Mouse (Mus musculus) neural tube, embryonic 11.5 days (tissue): ENCODE results near the gene Smug1. TPM values are rescaled to one million over a fixed set of nuclear protein-coding genes. Genes with fewer than 3 reads are reported as not detected.

Experiments used
- ATAC-seq: fragments of 200-750 bp; cut with Nextera tagmentation; 2 replicates; pipeline ENCODE4 v1.8.0; 2017; ENCODE audit warnings: moderate number of reproducible peaks, mild to moderate bottlenecking, moderate TSS enrichment, moderate library complexity; ENCODE audit not compliant: insufficient read depth, low FRiP score, low TSS enrichment
- DNase-seq: peaks from one replicate; pipeline ENCODE4 v3.0.0-alpha.2; 2015; ENCODE audit warnings: low spot score
- H3K27ac ChIP-seq: fragments of 300-500 bp; sonication (generic); 2 replicates; pipeline ENCODE4 v1.5.1; 2014; ENCODE audit warnings: low read depth, mild to moderate bottlenecking, low read length
- H3K27me3 ChIP-seq: fragments of 300-500 bp; sonication (generic); 2 replicates; pipeline ENCODE4 v1.6.1; 2014; ENCODE audit warnings: mild to moderate bottlenecking, low read length, mixed read lengths; ENCODE audit not compliant: control insufficient read depth, insufficient read depth
- H3K36me3 ChIP-seq: fragments of 300-500 bp; sonication (generic); 2 replicates; pipeline ENCODE4 v1.6.1; 2014; ENCODE audit warnings: mild to moderate bottlenecking, low read length, moderate library complexity, mixed read lengths; ENCODE audit not compliant: control insufficient read depth, insufficient read depth
- H3K4me1 ChIP-seq: fragments of 300-500 bp; sonication (generic); 2 replicates; pipeline ENCODE4 v1.6.1; 2014; ENCODE audit warnings: low read length, mixed read lengths; ENCODE audit not compliant: control insufficient read depth, insufficient read depth
- H3K4me2 ChIP-seq: fragments of 300-500 bp; sonication (generic); 2 replicates; pipeline ENCODE4 v1.6.1; 2014; ENCODE audit warnings: low read depth, mild to moderate bottlenecking, moderate library complexity
- H3K4me3 ChIP-seq: fragments of 300-500 bp; sonication (generic); 2 replicates; pipeline ENCODE4 v1.5.1; 2014; ENCODE audit warnings: low read depth, low read length
- H3K9ac ChIP-seq: fragments of 300-500 bp; sonication (generic); 2 replicates; pipeline ENCODE4 v1.6.1; 2014; ENCODE audit warnings: mild to moderate bottlenecking, low read length
- H3K9me3 ChIP-seq: fragments of 300-500 bp; sonication (generic); 2 replicates; pipeline ENCODE4 v1.6.1; 2016; ENCODE audit warnings: low read length; ENCODE audit not compliant: control insufficient read depth
- WGBS: fragments of 180-500 bp; shearing (Covaris S2); extraction: QIAGEN DNeasy Blood & Tissue Kit; methylation state at CpG from one replicate; pipeline ENCODE4 v1.1.7; 2014; 5-methylcytosine and 5-hydroxymethylcytosine counted together
- polyA plus RNA-seq: library from polyadenylated mRNA; unstranded; fragments of >200 nt; fragmentation: Nextera tagmentation; extraction: Ambion mirVana; gene quantifications from 2 replicates; pipeline ENCODE4 v1.2.1, GENCODE M21; 2014

Gene Smug1
- polyA plus RNA-seq, 1 experiment from 2014 or later = 65.4 TPM

GRCm38 (mm10) chr15:103171276-103171675 lies 4.4 kb upstream of the Smug1 start:
- H3K9me3 ChIP-seq = no peaks in the 10 kb centered on the region
- H3K4me2 ChIP-seq = peak overlapping the region; percentile 74
- DNase-seq (peak; percentile 64), ATAC-seq (no peak)
- H3K4me3 ChIP-seq = no peak overlapping the region
- 0 out of 2 replicates have a peak, but pooled peaks cover 3% of the 10 kb centered on the region for H3K27me3 ChIP-seq
- peak overlapping the region; percentile 98 for H3K27ac ChIP-seq
- H3K36me3 ChIP-seq = no peaks in the 10 kb centered on the region
- H3K4me1 ChIP-seq = peaks cover 69% of the 10 kb centered on the region
- WGBS = 14% methylated on average over 8 of the region's 8 CpGs
- peak overlapping the region; percentile 39 for H3K9ac ChIP-seq

- H3K9me3 ChIP-seq = no peaks in the 10 kb centered on the region
- peak overlapping the region; percentile 98 for H3K27ac ChIP-seq
- 8% methylated on average over 15 of the region's 16 CpGs for whole genome bisulfite sequencing
- DNase-seq (no peak), ATAC-seq (peak; percentile 15; the same call in 1 of the 2 replicates)
- H3K4me3 ChIP-seq = peak overlapping the region; percentile 43
- H3K27me3 ChIP-seq = 0 out of 2 replicates have a peak, but pooled peaks cover 3% of the 10 kb centered on the region
- H3K9ac ChIP-seq = peak overlapping the region; percentile 78
- no peaks in the 10 kb centered on the region for H3K36me3 ChIP-seq
- peaks cover 79% of the 10 kb centered on the region for H3K4me1 ChIP-seq
- H3K4me2 ChIP-seq = peak overlapping the region; percentile 74
Measured at GRCm38 (mm10) chr15:103170316-103170679, 3.4 kb upstream of the Smug1 start.

- ATAC-seq = peak; percentile 32
- Histone ChIP-seq H3K36me3 (no peaks in the 10 kb centered on the region), H3K4me2 (peak overlapping the region; percentile 74), H3K4me1 (peaks cover 82% of the 10 kb centered on the region), H3K4me3 (peak overlapping the region; percentile 43), H3K9ac (peak overlapping the region; percentile 78), H3K27me3 (0 out of 2 replicates have a peak, but pooled peaks cover 3% of the 10 kb centered on the region), H3K9me3 (no peaks in the 10 kb centered on the region), H3K27ac (peak overlapping the region; percentile 98)
- WGBS = 1% methylated on average over 26 of the region's 26 CpGs
- peak; percentile 81 for DNase-seq
Measured at GRCm38 (mm10) chr15:103169612-103170315, 2.9 kb upstream of the Smug1 start.

GRCm38 (mm10) chr15:103168801-103169611 lies 2.1 kb upstream of the Smug1 start:
- peak overlapping the region; percentile 98 for H3K27ac ChIP-seq
- H3K27me3 ChIP-seq = no peaks in the 10 kb centered on the region
- peak overlapping the region; percentile 74 for H3K4me2 ChIP-seq
- peaks cover 81% of the 10 kb centered on the region for H3K4me1 ChIP-seq
- H3K4me3 ChIP-seq = peak overlapping the region; percentile 43
- WGBS = under 1% methylated on average over 58 of the region's 63 CpGs
- peak overlapping the region; percentile 78 for H3K9ac ChIP-seq
- DNase-seq = peak; percentile 92
- ATAC-seq = peak; percentile 66
- no peaks in the 10 kb centered on the region for H3K36me3 ChIP-seq
- H3K9me3 ChIP-seq = no peaks in the 10 kb centered on the region

GRCm38 (mm10) chr15:103167786-103168185 lies 894 bp upstream of the Smug1 start:
- Histone ChIP-seq H3K4me1 (peaks cover 74% of the 10 kb centered on the region), H3K27me3 (no peaks in the 10 kb centered on the region), H3K36me3 (no peaks in the 10 kb centered on the region), H3K9me3 (no peaks in the 10 kb centered on the region), H3K27ac (peak overlapping the region; percentile 98), H3K4me3 (peak overlapping the region; percentile 43), H3K4me2 (peak overlapping the region; percentile 74), H3K9ac (peak overlapping the region; percentile 78)
- ATAC-seq = no peak
- 13% methylated on average over 3 of the region's 3 CpGs for WGBS
- peak; percentile 48 for DNase-seq

- no peaks in the 10 kb centered on the region for H3K27me3 ChIP-seq
- peaks cover 60% of the 10 kb centered on the region for H3K4me1 ChIP-seq
- H3K4me2 ChIP-seq = peak overlapping the region; percentile 74
- ATAC-seq (peak; percentile 20; the same call in 1 of the 2 replicates), DNase-seq (peak; percentile 54)
- H3K36me3 ChIP-seq = no peaks in the 10 kb centered on the region
- 24% methylated on average over 5 of the region's 5 CpGs for WGBS
- peak overlapping the region; percentile 43 for H3K4me3 ChIP-seq
- peak overlapping the region; percentile 78 for H3K9ac ChIP-seq
- no peaks in the 10 kb centered on the region for H3K9me3 ChIP-seq
- H3K27ac ChIP-seq = peak overlapping the region; percentile 98
Measured at GRCm38 (mm10) chr15:103165924-103166323, 968 bp downstream of the Smug1 start.

GRCm38 (mm10) chr15:103165379-103165778 lies 1.5 kb downstream of the Smug1 start:
- 0% methylated on average over 13 of the region's 13 CpGs for WGBS

GRCm38 (mm10) chr15:103163182-103163919 lies 3.5 kb downstream of the Smug1 start:
- Histone ChIP-seq H3K4me3 (peak overlapping the region; percentile 54), H3K9ac (peak overlapping the region; percentile 66), H3K4me2 (peak overlapping the region; percentile 70), H3K27ac (0 out of 2 replicates have a peak overlapping the region, but pooled peaks have one; percentile 49), H3K27me3 (no peaks in the 10 kb centered on the region), H3K9me3 (no peaks in the 10 kb centered on the region), H3K4me1 (peaks cover 39% of the 10 kb centered on the region), H3K36me3 (no peaks in the 10 kb centered on the region)
- ATAC-seq = peak; percentile 36
- 10% methylated on average over 25 of the region's 25 CpGs for WGBS
- peak; percentile 94 for DNase-seq

More at GRCm38 (mm10) chr15:103165379-103165778, 1.5 kb downstream of the Smug1 start:
- Histone ChIP-seq H3K9me3 (no peaks in the 10 kb centered on the region), H3K9ac (peak overlapping the region; percentile 78), H3K27me3 (no peaks in the 10 kb centered on the region), H3K4me1 (peaks cover 55% of the 10 kb centered on the region), H3K27ac (peak overlapping the region; percentile 98), H3K36me3 (no peaks in the 10 kb centered on the region), H3K4me2 (peak overlapping the region; percentile 74), H3K4me3 (peak overlapping the region; percentile 43)
- ATAC-seq (no peak), DNase-seq (peak; percentile 95)
